Mouse (Mus musculus) left cerebral cortex, adult 9 months (tissue): ENCODE results near the gene Arhgap15.

Experiments used
- DNase-seq, 2 experiments: peaks; one replicate each; pipeline ENCODE4 v3.0.0; 2022; ENCODE audit warnings: low spot score in 2 of 2

Arhgap15 gene

DNA sequence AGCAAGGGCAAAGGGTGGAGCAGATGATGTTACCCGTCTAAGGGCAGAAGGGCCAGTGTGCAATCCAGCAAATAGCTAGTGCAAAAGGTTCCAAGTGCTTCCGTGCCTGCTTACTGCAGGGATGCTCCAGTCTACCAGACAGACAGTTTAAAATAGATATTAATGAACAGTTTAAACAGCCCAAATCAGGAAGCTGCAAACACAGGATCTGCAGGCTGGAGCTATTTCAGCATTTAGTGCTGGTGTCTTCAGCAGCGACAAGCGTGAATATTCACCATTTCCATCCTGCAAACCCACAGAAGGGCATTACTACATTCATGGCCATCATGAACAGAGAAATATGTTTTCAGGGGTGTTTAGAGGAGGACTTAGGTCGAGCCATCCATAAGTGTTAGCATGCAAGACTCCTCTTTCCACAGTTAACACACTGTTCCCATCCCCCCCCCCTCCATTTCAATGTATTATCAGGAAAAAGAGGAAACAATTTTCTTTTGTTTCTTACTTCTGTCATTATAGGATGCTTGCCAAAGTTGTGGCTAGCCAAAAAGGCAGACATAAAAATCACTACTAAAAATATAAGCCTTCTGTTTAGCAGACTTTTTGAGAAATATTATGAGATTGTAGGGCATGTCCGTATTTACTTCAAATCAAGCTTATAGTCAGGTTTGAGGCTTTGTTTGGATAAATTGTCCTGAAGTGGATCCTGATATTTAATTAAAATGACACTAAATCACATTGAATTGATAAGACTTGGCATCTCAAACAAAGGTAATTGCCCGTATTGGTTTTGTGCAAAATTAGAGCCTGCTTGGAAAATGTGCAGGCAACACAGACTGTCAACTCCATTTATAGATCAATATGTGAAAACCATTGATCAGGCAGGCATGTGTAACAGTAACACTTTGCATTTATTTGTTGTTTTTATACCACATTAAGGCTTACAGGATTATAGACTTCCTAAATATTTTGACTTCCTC lies 35.4 kb downstream of the Arhgap15 start:
- DNase-seq, result no peak

DNA sequence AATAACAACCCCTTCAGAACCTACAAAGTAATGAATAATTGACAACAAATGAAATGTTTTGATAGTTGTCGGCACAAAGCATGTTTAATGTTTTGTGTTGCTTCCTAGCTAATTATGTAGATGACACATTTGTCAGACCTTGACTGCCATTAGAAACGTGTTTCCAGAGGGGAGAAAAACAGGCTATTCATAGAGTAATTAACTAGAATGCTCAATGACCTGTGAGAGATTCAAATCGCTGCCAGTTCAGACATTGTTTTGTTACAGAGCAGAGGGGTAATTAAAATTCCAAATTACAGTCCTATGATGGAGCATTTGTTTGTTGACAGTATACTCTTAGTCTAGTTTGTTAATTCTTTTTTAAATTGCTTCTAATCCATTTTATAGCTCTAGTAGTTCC lies 37.5 kb downstream of the Arhgap15 start:
- no peak for DNase-seq

DNA sequence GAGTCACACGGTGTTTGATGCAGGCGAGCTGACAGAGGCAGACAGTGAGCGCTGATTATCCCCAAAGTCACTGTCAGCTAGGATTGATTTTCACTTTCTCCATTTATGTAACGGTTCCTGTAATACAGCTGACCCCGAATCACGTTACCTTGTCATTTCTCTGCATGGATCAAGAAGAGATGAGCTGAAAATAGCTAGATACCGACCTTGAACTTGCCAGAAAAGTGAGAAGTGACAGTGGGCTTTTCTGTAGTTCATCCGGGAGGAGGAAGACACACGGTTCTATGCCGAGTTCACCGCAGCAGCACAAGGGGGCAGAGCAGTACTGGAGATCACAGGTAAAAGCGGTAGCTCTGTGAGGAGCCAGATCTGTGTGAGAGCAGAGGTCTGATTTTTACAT lies 38.5 kb downstream of the Arhgap15 start:
- peak in 1 of 2 experiments; percentile 63 for DNase-seq

- DNase-seq, result no peak
These were observed 39.9 kb downstream of the Arhgap15 start for GRCm38 (mm10) chr2:43788484-43788883.

- no peak for DNase-seq
These were observed 41.5 kb downstream of the Arhgap15 start for GRCm38 (mm10) chr2:43790049-43790693.

- no peak for DNase-seq
These were observed 43.0 kb downstream of the Arhgap15 start for GRCm38 (mm10) chr2:43791575-43791974.

DNA sequence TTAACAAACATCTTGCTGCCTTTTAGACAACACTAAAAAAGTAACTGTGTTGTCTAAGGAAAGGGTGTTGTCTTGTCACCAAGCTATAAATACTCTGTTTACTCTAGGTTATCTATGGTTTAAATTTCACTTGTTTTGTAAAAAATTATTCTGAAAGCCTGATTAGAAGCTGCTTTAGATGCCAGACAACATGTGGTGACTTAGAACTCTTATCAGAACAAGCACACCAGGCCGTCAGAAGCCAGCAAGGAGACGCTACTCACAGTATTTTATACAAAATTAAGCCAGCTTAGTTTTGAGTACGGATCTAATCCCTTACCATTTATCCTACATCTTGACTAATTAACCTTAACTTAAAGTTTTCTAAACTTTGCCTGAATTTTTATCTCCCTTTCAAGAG lies 44.5 kb downstream of the Arhgap15 start:
- DNase-seq, result no peak

- DNase-seq, result no peak
These were observed 46.1 kb downstream of the Arhgap15 start for GRCm38 (mm10) chr2:43794700-43795099.

GRCm38 (mm10) chr2:43796448-43796847 lies 47.8 kb downstream of the Arhgap15 start:
- DNase-seq, result no peak

DNA sequence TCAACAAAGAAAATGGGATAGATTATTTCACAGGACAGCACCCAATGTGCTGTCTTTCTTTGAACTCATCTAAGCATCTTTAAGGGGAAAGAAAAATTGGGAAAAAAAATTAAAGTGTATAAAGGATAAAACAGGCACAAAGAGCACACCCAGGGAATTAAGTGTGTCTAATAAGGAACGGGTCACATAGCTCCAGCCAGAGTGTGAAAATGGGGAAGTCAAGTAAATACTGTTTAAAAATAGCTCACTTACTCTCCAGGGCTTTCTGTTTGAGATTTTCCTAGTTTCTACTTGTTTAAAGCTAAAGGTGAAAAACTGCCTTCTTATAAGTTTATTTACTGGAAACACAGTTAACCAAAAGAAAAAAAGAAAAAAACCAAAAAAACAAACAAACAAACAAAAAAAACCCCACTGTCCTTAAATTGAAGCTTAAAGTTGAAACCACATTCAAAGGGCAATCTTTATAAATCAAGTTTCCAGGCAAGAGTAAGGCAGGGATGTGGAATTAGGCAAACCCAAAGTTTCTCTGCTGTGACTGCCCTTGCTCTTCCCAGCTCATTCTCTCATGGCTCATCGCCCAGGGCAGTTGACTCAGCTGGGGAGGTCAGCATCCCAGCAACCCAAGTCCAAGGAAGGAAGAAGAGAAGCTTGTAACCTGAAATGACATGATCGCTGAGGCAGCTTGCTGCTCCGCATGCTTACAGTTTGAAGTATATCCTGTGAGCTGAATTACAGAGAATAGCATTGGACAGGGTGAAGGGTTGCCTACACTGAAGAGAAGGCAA lies 57.5 kb downstream of the Arhgap15 start:
- DNase-seq, result no peak

DNA sequence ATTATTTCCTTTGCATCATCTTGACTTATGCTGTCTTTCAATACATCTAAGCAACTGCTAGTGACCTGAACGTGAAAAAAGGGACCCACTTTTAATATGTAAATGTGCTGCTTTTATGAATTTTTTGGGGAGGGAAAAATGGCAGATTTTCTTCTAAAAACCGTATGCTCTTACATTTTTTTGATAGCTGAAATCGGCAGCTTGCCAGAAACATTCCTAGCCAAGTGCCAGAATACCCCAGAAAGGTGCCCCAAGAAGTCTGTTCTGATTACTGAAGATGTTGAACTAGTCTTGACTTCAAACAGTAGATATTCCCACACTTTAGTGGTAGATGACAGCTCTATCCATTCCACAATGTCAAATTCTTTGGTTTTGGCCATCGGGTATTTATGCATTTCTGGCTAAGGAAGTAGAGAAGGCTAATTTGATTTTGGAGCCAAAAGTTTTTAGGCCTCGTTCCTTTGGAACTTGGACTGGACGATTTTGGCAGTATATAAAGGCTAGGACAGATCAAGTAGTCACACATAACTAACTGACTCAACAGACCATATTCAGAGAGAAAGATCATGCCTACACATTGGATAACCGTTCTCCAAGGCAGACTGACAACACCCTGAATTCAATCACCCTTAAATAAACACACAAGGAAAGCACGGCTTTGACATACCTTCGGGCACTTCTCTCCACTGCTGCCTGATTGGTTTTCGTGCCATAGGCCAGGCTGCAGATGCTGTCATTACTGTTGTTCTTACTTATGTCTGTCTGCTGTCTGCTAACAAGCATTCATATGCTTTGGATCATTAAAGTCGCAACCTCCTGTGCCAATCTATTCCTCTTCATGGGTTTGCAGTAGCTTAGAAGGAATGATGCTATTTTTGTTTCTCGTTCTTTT lies 67.5 kb downstream of the Arhgap15 start:
- no peak for DNase-seq

DNA sequence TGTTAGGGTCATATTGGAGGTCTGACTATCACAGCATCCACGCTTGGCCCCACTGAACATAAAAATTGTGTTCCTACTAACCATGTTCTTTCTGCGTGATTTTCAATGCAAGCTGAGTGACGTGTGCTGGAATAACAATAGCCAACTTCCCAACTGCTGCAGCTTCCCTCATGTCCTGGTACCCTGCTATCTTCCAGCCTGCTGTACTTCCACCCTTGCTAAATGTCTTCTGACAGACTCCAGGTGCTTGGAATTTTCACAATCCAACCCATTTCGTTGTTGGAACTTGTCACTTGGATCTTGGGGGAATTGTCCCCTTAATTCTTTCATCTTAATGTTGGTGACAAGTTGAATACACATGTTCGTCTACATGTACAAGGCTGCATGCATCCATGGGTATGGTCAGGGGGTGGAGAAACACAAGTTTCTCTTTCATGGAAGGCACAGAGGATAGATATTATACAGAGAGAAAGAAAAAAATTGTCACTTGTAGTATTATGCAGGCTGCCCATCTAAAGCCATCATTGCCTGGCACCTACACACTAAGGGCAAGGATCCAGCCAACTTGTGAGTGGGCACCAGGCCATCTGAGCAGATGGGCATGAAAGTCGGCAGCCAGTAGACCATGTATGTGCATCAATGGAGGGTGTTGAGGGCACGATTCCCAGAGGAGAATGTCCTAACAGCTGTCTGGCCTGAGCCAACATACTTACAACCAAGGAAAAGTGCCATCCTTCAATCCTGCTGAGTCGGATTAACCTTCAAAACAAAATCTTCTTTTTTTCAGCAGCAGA lies 68.4 kb downstream of the Arhgap15 start:
- DNase-seq, result peak; percentile 28 to 51

GRCm38 (mm10) chr2:43835931-43836330 lies 87.3 kb downstream of the Arhgap15 start:
- no peak for DNase-seq

DNA sequence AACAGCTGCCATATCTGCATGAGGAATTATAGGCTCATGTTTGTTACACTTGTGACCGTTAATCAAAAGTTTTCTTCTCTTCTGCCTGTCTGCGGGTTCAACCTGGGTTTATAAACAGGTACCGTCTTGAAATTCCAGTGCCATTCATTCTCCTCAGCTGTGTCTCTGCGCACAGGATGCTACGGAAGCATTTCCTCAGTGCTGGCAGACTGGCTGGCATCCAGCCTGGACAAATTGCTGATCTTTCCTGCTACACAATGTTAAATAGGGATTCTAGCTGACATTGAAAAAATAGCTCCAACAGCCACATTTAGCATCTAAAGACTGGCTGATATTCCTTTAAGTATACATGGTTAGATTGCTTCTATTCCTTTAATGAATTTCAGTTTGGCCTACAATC lies 93.0 kb downstream of the Arhgap15 start:
- DNase-seq, result peak in 1 of 2 experiments; percentile 21

- peak in 1 of 2 experiments; percentile 21 for DNase-seq
These were observed 102.6 kb downstream of the Arhgap15 start for GRCm38 (mm10) chr2:43851195-43851594.

DNA sequence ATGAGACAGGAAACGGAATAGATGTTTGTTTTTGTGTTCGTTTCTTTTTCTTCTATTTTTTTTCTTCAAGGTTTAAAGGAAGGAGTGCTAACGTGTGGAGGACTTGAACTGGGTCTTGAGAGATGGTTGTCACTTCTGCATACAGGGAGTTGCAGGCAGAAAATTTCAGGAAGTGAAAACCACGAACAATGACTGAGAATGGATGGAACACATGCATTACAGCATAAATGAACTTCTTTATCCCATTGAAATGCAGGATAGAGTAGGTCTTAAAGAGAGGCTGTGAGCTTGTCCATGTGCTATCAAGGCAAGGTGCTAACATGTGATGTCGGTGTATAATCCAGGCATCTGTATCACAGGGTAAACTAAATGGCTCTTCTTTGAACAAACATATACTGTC lies 114.1 kb downstream of the Arhgap15 start:
- DNase-seq, result no peak

GRCm38 (mm10) chr2:43902403-43902973 lies 153.9 kb downstream of the Arhgap15 start:
- DNase-seq, result peak; percentile 43 to 76

DNA sequence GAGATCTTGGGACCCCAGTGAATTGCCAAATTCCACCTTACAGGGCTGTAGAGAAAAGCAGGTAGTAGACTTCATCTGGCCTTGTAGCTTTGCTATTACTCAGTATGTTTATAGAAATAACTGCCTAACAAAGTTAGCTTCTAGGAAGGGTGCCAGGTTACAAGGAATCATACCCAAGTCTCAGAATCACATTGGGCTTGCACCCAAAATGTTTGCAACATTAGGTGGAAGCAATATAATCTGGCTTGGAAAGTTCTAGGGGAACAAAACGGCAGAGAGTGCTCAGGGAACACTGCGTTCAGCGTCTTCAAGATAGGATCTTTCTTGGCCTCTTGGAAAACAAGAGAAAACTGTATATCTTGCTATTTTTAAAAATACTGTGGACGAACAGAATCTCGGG lies 158.9 kb downstream of the Arhgap15 start:
- DNase-seq, result no peak

DNA sequence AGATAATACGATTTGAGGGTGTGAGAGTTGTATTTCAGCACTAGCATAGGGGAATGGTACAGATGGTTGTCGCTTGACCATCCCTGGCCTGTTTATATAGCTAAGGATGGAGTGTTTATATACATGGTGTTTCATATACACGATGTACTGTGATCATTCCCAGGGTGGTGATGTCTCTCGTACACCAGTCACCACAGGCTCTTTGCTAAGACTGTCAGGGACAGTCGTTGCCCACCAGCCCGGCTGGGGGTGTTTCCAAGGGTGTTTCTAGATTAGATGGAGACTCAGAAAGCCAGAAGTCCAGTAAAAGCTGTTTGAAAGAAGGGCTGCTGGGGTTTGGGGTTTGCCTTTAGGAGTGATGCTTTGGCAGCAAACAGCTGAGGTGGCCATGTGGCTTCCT lies 165.5 kb downstream of the Arhgap15 start:
- no peak for DNase-seq

- peak in 1 of 2 experiments; percentile 19 for DNase-seq
These were observed 175.3 kb downstream of the Arhgap15 start for GRCm38 (mm10) chr2:43923863-43924340.
